Mouse (Mus musculus) intestine, embryonic 16.5 days (tissue): ENCODE data around the gene Spata17. TPM values are rescaled to one million over a fixed set of nuclear protein-coding genes. Genes with fewer than 3 reads are reported as not detected.

ENCODE experiments used
- ATAC-seq: fragments of 200-750 bp; cut with Nextera tagmentation; 2 replicates; pipeline ENCODE4 v1.8.0; 2017; ENCODE audit warnings: moderate TSS enrichment, moderate library complexity
- H3K27ac ChIP-seq: fragments of 300-500 bp; sonication (generic); 2 replicates; pipeline ENCODE4 v1.5.1; 2014; ENCODE audit warnings: mild to moderate bottlenecking, low read length
- H3K27me3 ChIP-seq: fragments of 300-500 bp; sonication (generic); replicated peaks from 2 replicates; pipeline ENCODE4 v1.6.1; 2014; ENCODE audit warnings: low read length, control low read depth, mixed read lengths; ENCODE audit not compliant: control insufficient read depth, insufficient read depth
- H3K36me3 ChIP-seq: fragments of 300-500 bp; sonication (generic); 2 replicates; pipeline ENCODE4 v1.6.1; 2014; ENCODE audit warnings: low read length, control low read depth; ENCODE audit not compliant: control insufficient read depth, insufficient read depth
- H3K4me1 ChIP-seq: fragments of 300-500 bp; sonication (generic); 2 replicates; pipeline ENCODE4 v1.6.1; 2014; ENCODE audit warnings: low read length, control low read depth, mixed read lengths; ENCODE audit not compliant: control insufficient read depth, insufficient read depth
- H3K4me2 ChIP-seq: fragments of 300-500 bp; sonication (generic); 2 replicates; pipeline ENCODE4 v1.6.1; 2014; ENCODE audit warnings: low read depth, low read length, control low read depth
- H3K4me3 ChIP-seq: fragments of 300-500 bp; sonication (generic); 2 replicates; pipeline ENCODE4 v1.5.1; 2014; ENCODE audit warnings: mild to moderate bottlenecking, low read length
- H3K9ac ChIP-seq: fragments of 300-500 bp; sonication (generic); 2 replicates; pipeline ENCODE4 v1.6.1; 2014; ENCODE audit warnings: low read depth, low read length
- H3K9me3 ChIP-seq: fragments of 300-500 bp; sonication (generic); 2 replicates; pipeline ENCODE4 v1.6.1; 2016; ENCODE audit warnings: low read length, control low read depth; ENCODE audit not compliant: control insufficient read depth
- WGBS: fragments of 180-500 bp; shearing (Covaris S2); extraction: QIAGEN DNeasy Blood & Tissue Kit; methylation state at CpG from one replicate; pipeline ENCODE4 v1.1.7; 2014; 5-methylcytosine and 5-hydroxymethylcytosine counted together
- polyA plus RNA-seq: library from polyadenylated mRNA; unstranded; fragments of >200 nt; fragmentation: Nextera tagmentation; extraction: Ambion mirVana; gene quantifications from 2 replicates; pipeline ENCODE4 v1.2.1, GENCODE M21; 2015

Spata17 gene
- polyA plus RNA-seq, 1 experiment from 2014 or later = 0.91 TPM

DNA sequence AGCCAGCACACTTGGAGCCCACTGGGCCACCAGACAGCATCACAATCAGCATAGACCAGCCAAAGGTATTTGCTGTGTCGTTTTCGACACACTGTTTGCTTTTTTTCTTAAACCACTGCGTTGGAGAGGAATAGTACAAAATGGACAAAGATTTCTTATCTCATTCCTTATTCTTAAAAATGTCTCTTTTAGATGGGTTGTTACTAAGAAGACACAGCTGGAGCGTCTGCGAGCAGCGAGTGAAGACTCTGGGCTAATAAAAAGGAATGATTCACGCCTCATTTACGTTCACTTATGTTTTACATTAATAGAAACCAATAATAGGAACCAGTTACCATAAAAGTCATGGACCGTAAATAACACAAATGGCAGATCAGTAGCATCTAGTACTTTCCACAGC, 101.5 kb downstream of the Spata17 start:
- 89% methylated on average over 9 of the region's 9 CpGs for WGBS
- Histone ChIP-seq H3K27me3 (no peaks in the 10 kb centered on the region), H3K36me3 (no peaks in the 10 kb centered on the region), H3K27ac (no peak overlapping the region), H3K4me1 (no peaks in the 10 kb centered on the region), H3K4me3 (no peak overlapping the region), H3K9me3 (no peaks in the 10 kb centered on the region), H3K9ac (no peak overlapping the region), H3K4me2 (no peak overlapping the region)
- no peak for ATAC-seq

DNA sequence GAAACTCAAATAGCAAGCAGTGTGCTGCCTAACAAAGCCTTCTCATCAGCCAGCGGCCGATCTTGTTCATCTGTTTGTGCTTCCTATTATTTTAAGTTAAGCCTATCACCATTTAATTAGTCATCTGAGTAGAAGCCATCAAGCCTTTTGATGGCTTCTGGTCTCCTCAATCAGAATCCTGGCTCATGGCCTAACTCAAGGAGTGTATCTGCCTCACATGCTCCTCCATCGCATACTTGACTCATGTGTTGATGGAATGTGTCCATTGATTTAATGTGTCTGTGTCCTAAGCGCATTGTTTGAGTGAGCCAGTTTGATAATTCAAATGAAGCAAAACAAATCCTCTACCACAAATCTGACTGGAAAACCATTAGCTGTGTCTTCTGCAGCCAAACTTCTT, 113.1 kb downstream of the Spata17 start:
- no peak for ATAC-seq
- WGBS = 88% methylated on average over 4 of the region's 4 CpGs

DNA sequence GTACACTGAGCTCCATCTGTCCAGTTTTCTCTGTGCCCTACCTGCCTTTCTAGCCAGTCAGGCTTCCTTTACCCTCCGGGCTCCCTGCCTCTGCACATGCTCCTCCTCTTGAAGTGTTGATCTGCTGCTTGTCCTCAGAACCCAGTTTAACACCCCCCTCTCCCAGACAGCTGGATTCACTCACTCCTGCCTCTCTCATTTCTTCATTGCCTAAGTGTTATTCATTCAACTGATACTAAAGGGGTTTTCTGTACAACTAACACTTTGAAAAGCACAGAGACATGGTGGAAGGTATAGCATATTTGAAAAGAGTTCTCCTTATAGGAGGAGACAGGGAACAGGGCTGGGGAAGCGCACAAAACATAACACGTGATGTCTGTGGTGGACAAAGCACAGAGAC, 114.1 kb downstream of the Spata17 start:
- no peak overlapping the region for H3K4me2 ChIP-seq
- no peak for ATAC-seq
- H3K27me3 ChIP-seq = no peaks in the 10 kb centered on the region
- H3K9ac ChIP-seq = no peak overlapping the region
- H3K27ac ChIP-seq = no peak overlapping the region
- 58% methylated on average over 3 of the region's 3 CpGs for WGBS
- no peak overlapping the region for H3K4me3 ChIP-seq
- no peaks in the 10 kb centered on the region for H3K4me1 ChIP-seq
- no peaks in the 10 kb centered on the region for H3K9me3 ChIP-seq
- H3K36me3 ChIP-seq = no peaks in the 10 kb centered on the region

More for the DNA sequence above, 113.1 kb downstream of the Spata17 start:
- Histone ChIP-seq H3K27me3 (no peaks in the 10 kb centered on the region), H3K9me3 (no peaks in the 10 kb centered on the region), H3K36me3 (no peaks in the 10 kb centered on the region), H3K4me2 (no peak overlapping the region), H3K4me3 (no peak overlapping the region), H3K9ac (no peak overlapping the region), H3K4me1 (no peaks in the 10 kb centered on the region), H3K27ac (no peak overlapping the region)

DNA sequence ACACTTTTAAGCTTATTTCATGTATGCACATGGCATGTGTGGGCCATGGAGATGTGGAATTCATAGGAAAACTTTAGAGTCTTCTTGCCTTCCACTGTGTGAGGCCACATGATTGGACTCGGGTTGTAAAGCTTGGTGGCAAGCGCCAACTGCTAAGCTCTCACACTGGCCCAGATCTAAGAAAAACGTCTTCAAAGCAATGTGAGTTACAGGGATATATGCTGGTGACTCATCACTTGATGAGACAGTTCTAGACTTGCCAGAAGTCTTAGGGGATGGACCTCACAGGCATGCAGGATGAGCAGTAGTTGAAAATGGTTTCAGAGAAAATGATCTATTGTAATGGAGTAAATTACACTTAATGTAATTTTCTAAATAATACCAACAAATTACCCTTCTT, 114.6 kb downstream of the Spata17 start:
- Histone ChIP-seq H3K4me2 (no peak overlapping the region), H3K36me3 (no peaks in the 10 kb centered on the region), H3K4me3 (no peak overlapping the region), H3K9ac (no peak overlapping the region), H3K4me1 (no peaks in the 10 kb centered on the region), H3K9me3 (no peaks in the 10 kb centered on the region), H3K27ac (no peak overlapping the region), H3K27me3 (no peaks in the 10 kb centered on the region)
- no peak for ATAC-seq
- WGBS = 70% methylated on average over 3 of the region's 3 CpGs

DNA sequence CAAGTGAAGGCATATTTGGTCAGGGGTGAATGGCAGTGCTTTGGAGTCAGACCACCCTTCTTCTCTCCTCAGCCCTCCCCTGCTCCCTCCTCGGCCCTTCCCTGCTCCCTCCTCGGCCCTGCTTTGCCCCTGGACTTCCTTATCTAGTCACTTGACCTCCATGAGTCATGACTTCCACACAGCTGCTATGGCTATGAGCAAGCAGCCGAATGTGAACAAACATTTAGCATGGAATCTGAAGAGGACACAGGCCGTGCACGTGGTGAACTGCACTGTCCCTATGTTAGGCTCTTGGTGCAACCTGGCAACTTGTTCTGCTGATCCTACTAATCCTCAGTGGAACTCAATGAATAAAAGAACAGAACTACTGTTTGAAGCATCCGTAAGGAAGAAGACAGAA, 117.0 kb downstream of the Spata17 start:
- 54% methylated on average over 6 of the region's 6 CpGs for WGBS
- Histone ChIP-seq H3K9me3 (no peaks in the 10 kb centered on the region), H3K4me3 (no peak overlapping the region), H3K4me1 (no peaks in the 10 kb centered on the region), H3K27me3 (no peaks in the 10 kb centered on the region), H3K36me3 (no peaks in the 10 kb centered on the region), H3K9ac (no peak overlapping the region), H3K4me2 (no peak overlapping the region), H3K27ac (no peak overlapping the region)
- ATAC-seq = no peak

DNA sequence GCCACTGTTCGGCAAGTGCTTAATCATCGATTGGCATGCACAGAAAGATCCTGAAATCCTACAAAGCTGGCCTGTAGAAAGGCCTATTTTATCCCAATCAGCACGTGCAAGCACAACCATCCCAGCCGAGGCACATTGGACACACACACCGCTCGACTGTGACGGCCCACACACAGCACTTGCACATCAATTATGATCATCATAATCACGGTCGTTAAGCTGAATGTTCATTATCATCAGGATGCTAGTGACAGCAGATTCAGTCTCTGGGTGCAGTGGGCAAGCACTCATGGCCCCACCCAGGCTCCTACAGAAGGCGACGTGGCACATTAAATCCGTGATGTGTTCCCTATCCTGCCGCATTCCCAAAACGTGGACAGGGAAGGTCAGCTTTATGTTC, 122.7 kb downstream of the Spata17 start:
- Histone ChIP-seq H3K9ac (no peak overlapping the region), H3K9me3 (no peaks in the 10 kb centered on the region), H3K27ac (no peak overlapping the region), H3K4me3 (no peak overlapping the region), H3K36me3 (no peaks in the 10 kb centered on the region), H3K4me1 (no peaks in the 10 kb centered on the region), H3K4me2 (no peak overlapping the region), H3K27me3 (no peaks in the 10 kb centered on the region)
- WGBS = 80% methylated on average over 14 of the region's 14 CpGs
- ATAC-seq = no peak

DNA sequence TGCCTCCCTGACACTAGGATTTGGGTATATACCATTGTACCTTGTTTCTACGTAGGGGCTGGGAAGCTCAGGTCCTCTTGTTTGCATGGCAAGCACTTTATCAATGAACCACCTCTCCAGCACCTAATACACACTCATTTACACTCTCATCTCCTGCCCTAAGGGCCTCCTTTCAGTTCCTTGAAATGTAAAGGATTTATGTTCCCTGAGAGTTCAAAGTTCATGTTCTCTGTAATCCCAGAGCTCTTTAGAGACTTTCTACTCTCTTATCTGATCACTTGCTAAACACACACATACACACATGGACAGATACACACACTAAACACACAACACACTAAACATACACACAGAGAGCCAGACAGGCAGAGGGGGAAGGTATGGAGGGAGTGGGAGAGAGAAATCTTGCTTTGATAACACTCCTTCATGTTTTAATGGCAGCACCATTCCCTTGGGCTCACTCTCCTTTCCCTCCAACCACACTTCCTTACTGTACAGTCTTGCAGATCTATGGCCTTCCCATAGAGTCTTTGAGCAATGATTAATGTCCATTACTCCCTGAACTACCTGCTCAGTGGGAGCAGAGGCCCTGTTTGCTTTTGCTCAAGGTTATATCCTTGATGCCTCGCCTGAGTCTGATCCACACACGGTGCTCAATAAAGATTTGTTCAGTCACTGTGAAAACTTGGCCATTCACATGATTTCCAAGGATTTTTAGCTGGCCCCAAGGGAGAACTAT, 126.4 kb downstream of the Spata17 start:
- Histone ChIP-seq H3K4me3 (no peak overlapping the region), H3K4me2 (no peak overlapping the region), H3K4me1 (no peaks in the 10 kb centered on the region), H3K9ac (no peak overlapping the region), H3K27me3 (no peaks in the 10 kb centered on the region), H3K9me3 (no peaks in the 10 kb centered on the region), H3K27ac (peak overlapping the region; percentile 68), H3K36me3 (no peaks in the 10 kb centered on the region)
- WGBS = 60% methylated on average over 3 of the region's 3 CpGs
- peak; percentile 95 for ATAC-seq

DNA sequence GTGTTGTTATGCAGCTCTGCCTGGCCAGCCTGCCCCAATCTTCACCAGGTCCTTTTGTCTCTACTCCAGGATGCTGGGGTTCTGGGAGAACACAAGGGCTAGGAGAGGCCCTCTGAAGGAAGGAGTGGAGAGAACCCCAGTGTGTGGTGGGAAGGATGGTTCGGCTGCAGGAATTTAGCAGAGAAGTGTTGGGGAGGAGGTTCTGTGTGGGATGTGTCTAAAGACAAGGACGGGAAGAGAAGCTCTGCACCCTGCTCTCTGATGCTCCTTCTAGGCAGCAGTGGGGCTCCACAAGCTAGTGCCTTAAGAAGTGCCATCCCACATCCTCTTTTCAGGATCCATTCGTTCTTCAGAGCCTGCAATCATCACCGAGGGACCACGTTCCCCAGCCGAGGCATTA, 129.2 kb downstream of the Spata17 start:
- no peaks in the 10 kb centered on the region for H3K36me3 ChIP-seq
- no peak overlapping the region for H3K9ac ChIP-seq
- no peaks in the 10 kb centered on the region for H3K27me3 ChIP-seq
- no peak overlapping the region for H3K27ac ChIP-seq
- 68% methylated on average over 6 of the region's 6 CpGs for WGBS
- no peak overlapping the region for H3K4me3 ChIP-seq
- H3K4me1 ChIP-seq = no peaks in the 10 kb centered on the region
- ATAC-seq = no peak
- no peaks in the 10 kb centered on the region for H3K9me3 ChIP-seq
- H3K4me2 ChIP-seq = no peak overlapping the region

DNA sequence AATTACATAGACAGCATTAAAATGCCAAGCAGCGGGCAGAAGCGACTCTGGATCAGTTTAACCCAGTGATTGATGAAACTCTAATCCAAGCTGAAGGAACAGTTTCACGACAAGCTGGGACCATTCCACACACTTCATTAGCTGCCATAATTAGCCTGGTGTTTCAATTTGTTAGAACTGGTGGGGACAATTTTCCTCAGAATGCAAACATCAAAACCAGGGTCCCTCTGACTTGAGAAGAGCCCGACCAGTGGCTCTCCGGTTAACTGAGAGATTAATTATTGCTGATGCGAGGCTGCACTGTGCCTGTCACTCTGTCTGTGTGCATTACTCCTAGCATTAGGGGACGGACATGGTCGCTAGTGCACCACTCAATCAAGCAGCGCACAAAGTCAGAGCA, 137.9 kb downstream of the Spata17 start:
- no peak overlapping the region for H3K4me2 ChIP-seq
- no peaks in the 10 kb centered on the region for H3K9me3 ChIP-seq
- H3K4me1 ChIP-seq = no peaks in the 10 kb centered on the region
- H3K27ac ChIP-seq = no peak overlapping the region
- ATAC-seq = no peak
- WGBS = 52% methylated on average over 9 of the region's 9 CpGs
- H3K36me3 ChIP-seq = no peaks in the 10 kb centered on the region
- no peaks in the 10 kb centered on the region for H3K27me3 ChIP-seq
- no peak overlapping the region for H3K4me3 ChIP-seq
- no peak overlapping the region for H3K9ac ChIP-seq

DNA sequence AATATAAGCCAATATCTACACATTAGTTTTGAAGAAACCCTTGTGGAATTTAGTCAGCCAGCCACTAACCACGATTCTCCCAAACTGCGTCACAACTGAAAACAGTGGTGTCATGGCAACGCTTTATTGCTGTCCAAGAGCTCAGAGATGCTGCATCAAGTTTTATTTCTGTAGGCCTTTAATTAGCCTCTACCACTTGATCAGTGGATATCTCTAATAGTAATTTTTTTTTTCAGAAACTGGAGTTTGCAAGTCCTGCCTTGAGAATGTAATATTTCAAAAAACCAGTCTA, 138.3 kb downstream of the Spata17 start:
- H3K36me3 ChIP-seq = no peaks in the 10 kb centered on the region
- no peaks in the 10 kb centered on the region for H3K4me1 ChIP-seq
- ATAC-seq = no peak
- no peak overlapping the region for H3K4me3 ChIP-seq
- H3K9me3 ChIP-seq = no peaks in the 10 kb centered on the region
- no peaks in the 10 kb centered on the region for H3K27me3 ChIP-seq
- 59% methylated on average over 3 of the region's 3 CpGs for WGBS
- no peak overlapping the region for H3K27ac ChIP-seq
- H3K9ac ChIP-seq = no peak overlapping the region
- H3K4me2 ChIP-seq = no peak overlapping the region
